ENCODE assay signal across 8 mouse cellular contexts in the genomic region with DNA sequence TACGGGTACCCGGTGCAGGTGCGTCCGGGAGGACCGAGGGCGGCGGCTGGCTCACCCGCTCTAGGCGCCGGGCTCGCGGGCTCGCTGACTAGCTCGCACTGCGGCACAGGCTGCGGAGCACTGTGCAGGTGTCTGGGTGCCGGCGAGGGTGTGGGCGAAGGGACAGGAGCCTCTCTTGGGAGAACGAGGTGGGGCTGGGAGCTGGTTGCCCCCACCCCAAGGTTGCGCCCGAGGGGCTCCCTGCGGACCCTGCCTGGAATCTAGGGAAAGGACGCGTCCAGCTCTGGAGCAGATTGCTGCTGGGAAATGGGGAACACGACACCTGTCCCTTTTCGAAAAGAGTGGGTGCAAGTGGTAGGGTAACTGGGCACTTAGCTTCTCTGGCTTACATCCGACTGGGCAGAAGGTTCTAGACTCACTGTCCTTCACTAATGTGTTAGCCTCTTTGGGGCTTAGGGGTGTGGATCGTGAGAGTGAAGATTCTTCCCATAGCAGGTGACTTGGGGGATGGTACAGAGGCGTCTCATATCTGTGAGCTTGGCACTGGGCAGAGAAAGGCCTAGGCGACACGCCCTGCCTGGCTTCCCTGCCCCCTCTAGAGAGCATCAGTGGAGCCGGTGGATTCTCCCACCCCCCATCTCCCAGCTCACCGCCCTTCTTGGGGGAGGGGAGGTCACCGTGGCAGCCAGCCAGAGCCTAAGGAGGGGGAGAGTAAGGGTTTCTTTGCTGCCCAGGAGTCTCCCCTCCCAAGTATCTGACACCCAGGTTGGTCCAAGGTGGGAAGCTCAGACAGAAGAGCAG. TPM values are rescaled to one million over a fixed set of nuclear protein-coding genes. Genes with fewer than 3 reads are reported as not detected.
DNase-seq lines count a peak whose midpoint lies in the region; ATAC-seq and TF ChIP-seq lines count a peak whose summit lies in the region.

No protein-coding gene starts in this region.

- H3K36me3 ChIP-seq in thymus, adult 2 months (ENCODE audit: control insufficient read depth, insufficient read depth, low read length) = no peaks in the 10 kb centered on the region
- no peaks in the 10 kb centered on the region for H3K36me3 ChIP-seq in limb, embryonic 14.5 days (ENCODE audit: control insufficient read depth, insufficient read depth, low read length)
- peaks cover 10% of the 10 kb centered on the region; the same call in 1 of the 2 replicates for H3K36me3 ChIP-seq in neural tube, embryonic 13.5 days

- TF ChIP-seq CTCF in thymus, adult 2 months (IDR thresholded peaks at IDR 0.05; ENCODE audit: borderline replicate concordance, control insufficient read depth, extremely low read depth, insufficient read depth, low read length, poor library complexity) = no peak

- peak overlapping the region; percentile 69 for H3K9ac ChIP-seq in limb, embryonic 14.5 days (ENCODE audit: low read depth, low read length, severe bottlenecking)
- peak overlapping the region; percentile 92 for H3K9ac ChIP-seq in neural tube, embryonic 13.5 days

- no peak for ATAC-seq in limb, embryonic 14.5 days (ENCODE audit: low FRiP score, low read depth)
- ATAC-seq in neural tube, embryonic 13.5 days (ENCODE audit: low read depth) = peak; percentile 46

- no peaks in the 10 kb centered on the region for H3K9me3 ChIP-seq in limb, embryonic 14.5 days (ENCODE audit: control insufficient read depth, low read length)
- H3K9me3 ChIP-seq in neural tube, embryonic 13.5 days = no peaks in the 10 kb centered on the region

- no peak overlapping the region for H3K27ac ChIP-seq in thymus, adult 2 months (ENCODE audit: control insufficient read depth, insufficient read depth, low read length)
- no peak overlapping the region for H3K27ac ChIP-seq in limb, embryonic 14.5 days (replicated peaks; ENCODE audit: low read depth, low read length)
- peak overlapping the region; percentile 96 for H3K27ac ChIP-seq in neural tube, embryonic 13.5 days (replicated peaks)

- H3K27me3 ChIP-seq in thymus, adult 2 months (ENCODE audit: control insufficient read depth, insufficient read depth, low read length) = no peaks in the 10 kb centered on the region
- H3K27me3 ChIP-seq in limb, embryonic 14.5 days (ENCODE audit: control insufficient read depth, insufficient read depth, low read length) = peaks cover 35% of the 10 kb centered on the region
- H3K27me3 ChIP-seq in neural tube, embryonic 13.5 days = peaks cover 8% of the 10 kb centered on the region; the same call in 1 of the 2 replicates

- TF ChIP-seq POLR2A in thymus, adult 2 months (IDR thresholded peaks at IDR 0.05; ENCODE audit: control insufficient read depth, extremely low read depth, insufficient read depth, low read length, poor library complexity) = no peak
- no peak for TF ChIP-seq POLR2A in limb, embryonic 14.5 days (IDR thresholded peaks at IDR 0.05; ENCODE audit: borderline replicate concordance, extremely low read depth, insufficient read depth, insufficient read length)

- peak overlapping the region; percentile 94 for H3K4me2 ChIP-seq in limb, embryonic 14.5 days (replicated peaks; ENCODE audit: low read depth, low read length, severe bottlenecking)
- H3K4me2 ChIP-seq in neural tube, embryonic 13.5 days = peak overlapping the region; percentile 78

- WGBS in thymus, adult 2 months = 8% methylated on average over 35 of the region's 35 CpGs
- WGBS in limb, embryonic 14.5 days = 4% methylated on average over 35 of the region's 35 CpGs
- under 1% methylated on average over 35 of the region's 35 CpGs for WGBS in neural tube, embryonic 13.5 days

- peaks cover 31% of the 10 kb centered on the region for H3K4me1 ChIP-seq in thymus, adult 2 months (replicated peaks; ENCODE audit: control insufficient read depth, insufficient read depth, low read length)
- H3K4me1 ChIP-seq in limb, embryonic 14.5 days (ENCODE audit: control insufficient read depth, insufficient read depth, low read length) = peaks cover 12% of the 10 kb centered on the region
- peaks cover 76% of the 10 kb centered on the region for H3K4me1 ChIP-seq in neural tube, embryonic 13.5 days (replicated peaks)

- H3K4me3 ChIP-seq in thymus, adult 2 months (ENCODE audit: control insufficient read depth, insufficient read depth, low read length) = peak overlapping the region; percentile 92
- peak overlapping the region; percentile 71 for H3K4me3 ChIP-seq in limb, embryonic 14.5 days (replicated peaks; ENCODE audit: low read length)
- peak overlapping the region; percentile 81 for H3K4me3 ChIP-seq in neural tube, embryonic 13.5 days

- peak; percentile 42 for DNase-seq in adrenal gland, postnatal 10 days
- DNase-seq in adrenal gland, adult 2 months = no peak
- peak; percentile 19 for DNase-seq in thymus, adult 2 months
- DNase-seq in thymus, postnatal 0 days (ENCODE audit: low spot score) = no peak
- peak; percentile 20 for DNase-seq in heart, postnatal 4 days
- DNase-seq in limb, embryonic 14.5 days (ENCODE audit: low spot score) = no peak
- DNase-seq in B cell, adult 2 months = no peak

RNA-seq across cellular contexts. Expression of gene Rab6b, which starts 1.1 kb away (rescaled TPM):
- 10 to 100 TPM in 1 of 2 experiments, 1 to 10 TPM in 1; 7.0 to 14.7 TPM for total RNA-seq in adrenal gland, postnatal 10 days (2021)
- total RNA-seq in adrenal gland, adult 2 months (2021) = 1 to 10 TPM; 2.4 to 3.1 TPM
- polyA plus RNA-seq in adrenal gland, adult 2 months (2012; rRNA removed) = 18.9 and 29.2 TPM in 2 replicates
- polyA plus RNA-seq in thymus, adult 2 months (2012; rRNA removed) = 4.7 and 8.1 TPM in 2 replicates
- 4.3 and 5.3 TPM in 2 replicates for polyA plus RNA-seq in thymus, postnatal 0 days (2015; fragmentation: Nextera tagmentation; extraction: Ambion mirVana)
- total RNA-seq in heart, postnatal 4 days (2021) = 1 to 10 TPM; 1.3 to 1.4 TPM
- polyA plus RNA-seq in limb, embryonic 14.5 days (2012; rRNA removed) = 8.1 and 9.6 TPM in 2 replicates
- polyA plus RNA-seq in limb, embryonic 14.5 days (2014; fragmentation: Nextera tagmentation; extraction: Ambion mirVana) = 3.5 and 4.2 TPM in 2 replicates
- 82.5 and 86.2 TPM in 2 replicates for polyA plus RNA-seq in neural tube, embryonic 13.5 days (2015; fragmentation: Nextera tagmentation; extraction: Ambion mirVana)

Comparison
In these comparisons a context has a peak if more than half of its experiments do, and no peak if none do; other contexts are left out.
1. DNase-seq: peak in adrenal gland, postnatal 10 days (single experiment), thymus, adult 2 months (single experiment) and heart, postnatal 4 days (single experiment); none in adrenal gland, adult 2 months (single experiment), thymus, postnatal 0 days (single experiment), limb, embryonic 14.5 days (single experiment) and B cell, adult 2 months (0 of 2).
2. Peak in every context shown above with its lines, with median percentiles within 50 percentile points of each other: H3K4me3 ChIP-seq.